Mouse (Mus musculus) layer of hippocampus, adult 2 months (tissue): Measurements from ENCODE around the gene Arcn1. TPM values are rescaled to one million over a fixed set of nuclear protein-coding genes. Genes with fewer than 3 reads are reported as not detected.

Source experiments
- DNase-seq, 2 experiments: peaks; one replicate each; pipeline ENCODE4 v3.0.0; 2022; ENCODE audit warnings: low spot score in 2 of 2
- H3K27ac ChIP-seq: fragments of 200-600 bp; 2 replicates; pipeline ENCODE4 v1.8.1; 2022
- H3K4me3 ChIP-seq: fragments of 200-600 bp; 2 replicates; pipeline ENCODE4 v1.8.1; 2022; ENCODE audit warnings: mild to moderate bottlenecking
- CTCF ChIP-seq: fragments of 200-600 bp; conservative IDR thresholded peaks from 2 replicates; pipeline ENCODE4 v1.8.1; 2022; ENCODE audit warnings: antibody characterized with exemption, mild to moderate bottlenecking, moderate library complexity
- total RNA-seq, 2 experiments: library from RNA; stranded (reverse); gene quantifications; 2 replicates each; pipeline ENCODE4 v1.2.3; 2021

The Arcn1 gene
- total RNA-seq, 2 experiments from 2014 or later: 100.0 to 103 TPM

DNA sequence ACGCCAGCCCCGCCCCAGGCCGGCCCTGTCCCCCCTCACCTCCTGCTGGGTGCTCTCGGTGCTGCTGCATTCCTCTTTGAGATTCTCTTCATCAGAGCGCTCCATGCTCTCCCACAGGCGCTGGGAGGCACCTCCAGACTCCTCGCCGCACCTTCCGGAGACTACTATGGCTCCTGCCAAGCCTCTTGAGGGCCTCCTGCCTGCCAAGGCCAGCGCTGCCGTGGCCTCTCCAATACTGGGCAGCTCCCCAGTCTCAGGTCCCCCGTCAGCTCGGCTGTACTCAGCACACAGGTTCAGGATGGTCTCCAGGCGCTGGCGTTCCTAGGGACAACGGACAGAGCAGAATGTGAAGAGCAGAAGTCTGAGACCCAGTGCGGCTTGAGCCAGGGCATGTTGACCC, 56.0 kb downstream of the Arcn1 start:
- no peak overlapping the region for H3K4me3 ChIP-seq
- H3K27ac ChIP-seq: no peak overlapping the region
- DNase-seq: no peak
- no peak for TF ChIP-seq CTCF

GRCm38 (mm10) chr9:44710213-44710612, 57.4 kb downstream of the Arcn1 start:
- no peak for TF ChIP-seq CTCF
- DNase-seq: no peak
- no peak overlapping the region for H3K27ac ChIP-seq
- H3K4me3 ChIP-seq: no peak overlapping the region

- peak; percentile 65 for TF ChIP-seq CTCF
- Histone ChIP-seq H3K27ac (no peak overlapping the region), H3K4me3 (no peak overlapping the region)
- DNase-seq: no peak
Observed at GRCm38 (mm10) chr9:44709600-44709999, 58.0 kb downstream of the Arcn1 start.

DNA sequence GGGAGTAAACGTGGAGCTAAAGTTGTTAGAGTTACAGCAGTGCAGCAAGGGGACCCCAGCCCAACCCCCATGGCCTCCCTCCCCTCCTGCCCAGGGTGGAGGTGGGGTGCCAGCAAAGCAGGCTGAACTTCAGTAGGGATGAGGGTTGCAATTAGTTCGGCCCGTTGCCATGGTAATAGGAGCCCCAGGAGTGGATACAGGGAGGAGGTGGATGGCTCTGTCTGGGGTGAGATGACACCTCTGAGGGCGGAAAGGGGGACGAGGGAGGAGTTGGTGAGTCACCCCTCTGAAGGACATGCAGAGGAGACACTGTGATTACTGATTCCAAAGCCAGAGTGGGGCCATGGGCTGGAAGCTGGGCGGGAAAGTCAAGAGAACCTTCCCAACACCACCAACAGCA, 58.7 kb downstream of the Arcn1 start:
- Histone ChIP-seq H3K4me3 (no peak overlapping the region), H3K27ac (no peak overlapping the region)
- TF ChIP-seq CTCF: no peak
- no peak for DNase-seq

GRCm38 (mm10) chr9:44708429-44708765, 59.2 kb downstream of the Arcn1 start:
- Histone ChIP-seq H3K27ac (no peak overlapping the region), H3K4me3 (peak overlapping the region; percentile 46)
- TF ChIP-seq CTCF: peak; percentile 38
- peak in 1 of 2 experiments; percentile 27 for DNase-seq

DNA sequence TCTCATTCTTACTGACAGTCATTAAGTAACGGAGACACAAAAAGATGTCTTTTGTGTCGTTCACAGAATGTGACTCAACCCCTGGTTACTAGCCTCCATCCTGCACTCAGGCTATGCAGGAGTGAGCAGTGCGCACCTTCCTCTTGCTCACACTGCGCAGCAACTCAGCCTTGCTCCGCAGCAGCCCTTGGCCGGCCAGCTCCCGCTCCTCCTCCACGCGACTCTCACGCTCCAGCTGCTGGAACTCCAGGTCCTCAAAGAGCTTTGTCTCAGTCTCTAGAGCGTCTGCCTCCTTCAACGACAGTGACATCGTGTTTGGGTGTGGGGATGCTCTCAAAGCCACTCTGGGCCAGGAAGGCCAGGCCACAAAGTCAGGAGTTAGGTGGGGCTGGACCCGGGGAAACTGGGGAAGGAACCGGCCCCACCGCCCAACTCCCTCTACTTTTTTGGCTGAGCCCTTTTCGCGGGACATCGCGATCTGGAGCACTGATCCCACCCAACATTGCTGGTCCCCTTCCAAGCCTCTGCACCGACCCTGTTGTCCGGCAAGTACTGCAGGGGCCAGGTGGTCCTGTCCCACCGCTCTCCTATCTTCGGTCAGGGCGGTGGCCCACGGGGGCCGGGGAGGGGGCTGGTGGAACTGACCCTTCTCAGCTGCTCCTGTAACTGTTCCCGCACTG, 59.8 kb downstream of the Arcn1 start:
- Histone ChIP-seq H3K27ac (no peak overlapping the region), H3K4me3 (peak overlapping the region; percentile 46)
- DNase-seq: no peak
- TF ChIP-seq CTCF: no peak

DNA sequence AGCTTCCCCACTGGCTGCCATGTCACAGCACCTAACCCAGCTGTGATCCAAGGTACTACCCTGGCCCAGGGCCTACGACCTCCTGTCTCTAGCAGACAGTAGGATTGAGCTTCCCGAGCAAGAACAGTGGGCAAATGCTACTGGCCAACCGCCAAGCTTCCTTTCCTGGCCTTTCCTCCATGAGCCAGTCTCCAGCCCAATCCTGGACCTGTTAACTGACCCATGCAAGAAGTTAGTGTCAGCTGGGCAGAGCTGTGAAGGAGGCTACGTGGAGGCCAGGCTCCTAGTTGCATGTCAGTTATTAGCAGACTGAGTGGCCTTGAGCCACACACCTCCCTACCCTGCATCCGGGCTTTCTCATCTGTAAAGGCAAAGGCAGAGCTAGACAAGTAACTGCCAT, 67.9 kb downstream of the Arcn1 start:
- DNase-seq: no peak
- no peak for TF ChIP-seq CTCF

GRCm38 (mm10) chr9:44699196-44699595, 68.4 kb downstream of the Arcn1 start:
- no peak for DNase-seq
- Histone ChIP-seq H3K4me3 (no peak overlapping the region), H3K27ac (no peak overlapping the region)
- TF ChIP-seq CTCF: no peak

More for the DNA sequence above, 67.9 kb downstream of the Arcn1 start:
- Histone ChIP-seq H3K27ac (no peak overlapping the region), H3K4me3 (no peak overlapping the region)

- DNase-seq: no peak
- H3K4me3 ChIP-seq: no peak overlapping the region
- no peak overlapping the region for H3K27ac ChIP-seq
- no peak for TF ChIP-seq CTCF
Observed at GRCm38 (mm10) chr9:44697866-44698265, 69.8 kb downstream of the Arcn1 start.

DNA sequence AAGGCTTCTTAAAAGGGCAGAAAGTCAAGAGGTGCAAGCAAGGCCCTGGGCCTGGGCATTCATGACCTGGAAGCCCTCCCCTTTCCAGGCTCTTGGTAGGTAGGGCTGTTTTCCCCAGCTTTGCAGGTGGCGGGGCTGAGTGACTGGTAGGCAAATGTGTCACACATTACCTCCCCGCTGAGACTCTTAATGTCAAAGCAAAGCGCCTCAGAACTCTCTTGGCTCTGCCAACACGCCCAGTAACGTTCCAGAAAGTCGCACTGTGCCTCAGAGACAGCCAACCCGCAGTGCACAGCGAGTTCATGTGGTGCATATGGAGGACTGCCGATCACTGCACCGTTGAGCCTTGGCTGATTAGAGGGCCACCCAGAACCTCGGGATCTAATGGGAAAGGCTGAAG, 74.6 kb downstream of the Arcn1 start:
- TF ChIP-seq CTCF: no peak
- H3K27ac ChIP-seq: no peak overlapping the region; the same call in 1 of the 2 replicates
- no peak overlapping the region for H3K4me3 ChIP-seq
- DNase-seq: no peak

DNA sequence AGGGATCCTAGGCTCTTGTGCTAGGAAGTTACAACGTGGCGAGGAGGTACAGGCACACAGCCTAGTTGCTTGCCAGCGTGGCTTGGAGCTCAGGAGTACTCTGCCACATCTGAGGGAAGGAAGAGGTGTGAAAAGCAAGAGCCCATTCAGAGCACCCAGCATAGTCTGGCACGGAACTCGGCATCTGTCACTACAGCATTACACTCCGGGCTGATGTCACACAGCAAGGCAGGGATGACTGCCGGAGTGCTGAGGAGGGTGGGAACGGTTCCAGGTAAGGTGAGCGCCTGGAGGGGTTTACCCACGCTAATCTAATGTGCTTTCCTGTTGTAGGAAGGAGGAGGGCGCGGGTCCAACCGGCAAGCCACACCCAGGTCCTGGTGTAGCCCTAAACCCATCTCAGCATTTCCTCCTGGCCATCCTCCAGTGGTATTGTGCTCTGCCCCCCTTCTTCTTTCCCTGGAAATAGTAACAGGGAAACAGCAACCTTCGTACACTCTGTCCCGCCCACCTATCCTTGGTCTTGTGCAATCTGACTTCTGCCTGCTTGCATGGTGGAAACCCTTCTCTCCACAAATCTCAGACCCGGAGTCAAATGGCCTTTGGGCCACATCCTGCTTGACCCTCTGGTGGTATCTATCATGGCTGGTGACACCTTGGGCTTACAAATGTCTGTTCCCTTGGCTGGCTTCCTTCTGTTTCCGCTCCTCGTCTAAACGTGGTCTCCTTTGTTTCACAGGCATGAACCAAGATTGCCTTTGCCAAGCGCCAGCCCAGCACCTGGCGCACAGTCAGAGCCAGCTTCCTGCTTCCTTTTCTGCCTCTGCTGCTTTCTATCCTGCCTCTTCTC, 75.7 kb downstream of the Arcn1 start:
- Histone ChIP-seq H3K27ac (peak overlapping the region; percentile 64), H3K4me3 (no peak overlapping the region; the same call in 1 of the 2 replicates)
- peak; percentile 42 to 71 for DNase-seq
- no peak for TF ChIP-seq CTCF

Other genes starting within 250 kb of the Arcn1 start
- not detected for gene Cxcr5, start 206.0 kb downstream of the Arcn1 start, total RNA-seq
- gene Ddx6, start 163.0 kb downstream of the Arcn1 start, total RNA-seq: 100 to 1,000 TPM; 132 to 135 TPM
- under 1 TPM in 1 of 2 experiments, not detected in 1; 0.18 TPM for gene Treh, start 94.6 kb downstream of the Arcn1 start, total RNA-seq
- gene Phldb1, start 32.6 kb downstream of the Arcn1 start, total RNA-seq: 10 to 100 TPM; 71.8 to 86.4 TPM
- gene Ift46, start 63 bp upstream of the Arcn1 start, total RNA-seq: 10 to 100 TPM; 73.9 to 84.9 TPM
- 10 to 100 TPM; 50.0 to 50.3 TPM for gene Tmem25, start 31.5 kb upstream of the Arcn1 start, total RNA-seq
- gene Ttc36, start 35.2 kb upstream of the Arcn1 start, total RNA-seq: 1 to 10 TPM; 1.1 to 1.7 TPM
- 10 to 100 TPM; 68.3 to 80.7 TPM for gene Kmt2a, start 113.5 kb upstream of the Arcn1 start, total RNA-seq
- gene Atp5l, start 152.9 kb upstream of the Arcn1 start, total RNA-seq: 100 to 1,000 TPM; 309 to 349 TPM
- 10 to 100 TPM; 73.0 to 75.2 TPM for gene Ube4a, start 197.8 kb upstream of the Arcn1 start, total RNA-seq
- not detected for gene Cd3g, start 212.6 kb upstream of the Arcn1 start, total RNA-seq
- not detected for gene Cd3d, start 213.9 kb upstream of the Arcn1 start, total RNA-seq
- gene Cd3e, start 241.8 kb upstream of the Arcn1 start, total RNA-seq: not detected